Mouse (Mus musculus): ENCODE results near the gene Fam120b.
A peak's percentile ranks its signal among the peaks of the same experiment; 100 is the strongest.

Fam120b gene

GRCm38 (mm10) chr17:15395997-15396675 is at the start of gene Fam120b:
Gene Fam120b, plus strand, starts transcription at chr17:15396202.
- peak; percentile 97 for DNase-seq

DNA sequence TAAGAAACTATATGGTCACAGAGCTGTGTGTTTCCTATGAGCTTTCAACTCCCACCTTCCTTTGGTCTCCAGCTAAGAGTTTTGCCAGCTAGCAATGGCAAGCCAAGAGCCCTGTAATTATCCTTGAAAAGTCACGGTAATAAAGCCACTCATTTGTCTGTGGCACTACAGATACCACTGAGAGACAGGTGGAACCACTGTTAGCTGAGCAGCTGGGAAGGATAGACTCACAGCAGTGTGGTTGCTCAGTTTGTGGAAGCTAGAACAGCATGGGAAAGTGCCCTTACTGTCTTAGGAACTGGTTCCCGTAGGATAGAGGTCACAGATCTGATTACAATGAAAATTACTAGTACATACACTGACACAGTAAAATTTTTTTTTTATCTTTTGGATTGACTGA is 45.9 kb upstream of the Fam120b start:
- no peak for DNase-seq

- no peak for DNase-seq
These were observed 43.0 kb upstream of the Fam120b start for GRCm38 (mm10) chr17:15352869-15353610.

DNA sequence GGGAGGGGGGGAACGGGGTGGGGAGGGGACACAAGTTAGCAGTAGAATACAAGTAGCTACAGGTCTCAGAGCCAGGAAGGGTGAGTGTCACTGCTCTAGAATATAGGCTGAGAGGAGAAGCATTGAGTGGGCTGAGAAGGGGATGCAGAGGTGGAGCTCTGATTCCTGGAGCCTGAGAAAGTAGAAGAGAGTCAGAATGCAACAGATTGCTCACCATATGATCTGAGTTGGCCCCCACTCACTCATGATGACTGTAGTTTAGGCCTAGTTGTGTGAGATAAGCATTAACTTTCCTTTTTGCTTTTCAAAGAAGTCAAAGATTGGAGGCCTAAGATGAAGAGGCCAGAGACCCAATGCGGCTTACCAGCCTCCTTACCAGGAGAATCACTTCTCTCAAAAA is 42.0 kb upstream of the Fam120b start:
- no peak for DNase-seq

DNA sequence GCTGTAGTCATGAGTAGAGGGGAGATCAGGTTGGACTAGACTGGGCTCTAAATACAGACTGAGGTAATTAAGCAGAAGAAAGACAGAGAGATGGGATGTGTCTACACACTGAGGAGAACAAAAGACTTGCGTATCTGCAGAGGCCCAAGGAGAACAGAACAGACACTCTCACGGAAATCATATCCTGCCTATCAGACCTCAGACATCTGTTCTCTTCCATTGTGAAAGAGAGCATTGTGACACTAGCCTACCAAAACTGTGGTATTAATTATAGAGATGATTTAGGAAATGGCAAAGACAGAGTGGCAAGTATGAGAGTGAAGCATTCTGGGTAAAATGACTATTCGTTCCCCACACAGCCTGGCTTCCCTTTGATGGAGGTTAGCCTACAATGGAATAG is 40.9 kb upstream of the Fam120b start:
- no peak for DNase-seq

DNA sequence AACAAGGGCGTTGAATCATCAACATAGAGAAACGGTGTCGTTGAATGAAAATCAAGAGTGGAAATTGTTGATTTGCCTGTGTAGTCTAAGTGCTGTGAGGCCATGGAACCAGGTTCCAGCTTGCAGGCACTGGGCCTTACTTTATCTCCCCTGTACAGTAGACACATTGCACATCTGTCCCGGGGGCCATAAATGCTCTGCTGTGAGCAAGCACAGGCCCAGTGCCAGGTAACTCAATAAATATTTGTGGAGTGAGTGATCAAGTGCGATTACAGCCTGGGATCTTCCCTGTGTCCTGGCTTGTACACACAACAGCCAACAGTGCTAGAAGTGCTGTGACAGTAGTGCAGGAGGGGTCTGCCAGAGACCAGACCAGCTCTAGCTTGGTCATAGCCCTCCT is 39.5 kb upstream of the Fam120b start:
- no peak for DNase-seq

DNA sequence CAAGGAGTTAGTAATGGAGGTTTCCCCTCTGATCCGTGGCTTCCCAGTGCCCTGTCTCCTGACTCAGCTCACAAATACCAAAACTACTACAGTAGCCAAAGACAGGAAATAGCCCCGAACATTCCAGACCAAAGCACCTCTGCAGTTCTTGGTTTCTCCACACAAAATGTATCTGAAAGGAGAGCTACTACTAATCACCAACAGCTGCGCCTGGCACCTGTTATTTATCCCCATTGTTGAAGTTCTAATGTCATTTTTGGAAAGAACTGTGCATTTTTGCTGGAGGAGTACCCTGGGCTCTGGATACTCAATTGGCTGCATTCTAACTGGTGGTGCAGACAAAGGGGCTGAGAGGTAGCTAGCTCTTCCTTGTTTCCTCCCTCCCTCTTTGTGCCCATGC is 38.9 kb upstream of the Fam120b start:
- DNase-seq = no peak

- DNase-seq = no peak
These were observed 32.3 kb upstream of the Fam120b start for GRCm38 (mm10) chr17:15363656-15364055.

DNA sequence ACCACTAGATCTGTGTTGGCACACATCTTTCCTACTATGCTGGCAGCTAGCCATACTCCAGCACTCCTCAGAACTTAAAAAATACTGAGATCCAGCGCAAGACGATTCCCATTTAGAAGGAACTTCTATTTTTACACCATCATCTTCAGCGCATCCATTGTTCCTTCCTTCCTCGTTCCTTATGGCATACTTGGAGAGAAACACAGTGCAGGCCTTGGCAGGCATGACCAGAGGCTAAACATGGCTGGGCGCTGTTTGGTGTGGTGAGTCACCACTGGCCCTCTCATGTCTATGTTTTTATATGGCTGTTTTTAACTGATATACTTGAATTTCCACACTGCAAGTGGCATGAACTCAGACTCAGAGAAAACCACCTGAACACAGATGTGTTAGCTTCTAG is 30.4 kb upstream of the Fam120b start:
- no peak for DNase-seq

DNA sequence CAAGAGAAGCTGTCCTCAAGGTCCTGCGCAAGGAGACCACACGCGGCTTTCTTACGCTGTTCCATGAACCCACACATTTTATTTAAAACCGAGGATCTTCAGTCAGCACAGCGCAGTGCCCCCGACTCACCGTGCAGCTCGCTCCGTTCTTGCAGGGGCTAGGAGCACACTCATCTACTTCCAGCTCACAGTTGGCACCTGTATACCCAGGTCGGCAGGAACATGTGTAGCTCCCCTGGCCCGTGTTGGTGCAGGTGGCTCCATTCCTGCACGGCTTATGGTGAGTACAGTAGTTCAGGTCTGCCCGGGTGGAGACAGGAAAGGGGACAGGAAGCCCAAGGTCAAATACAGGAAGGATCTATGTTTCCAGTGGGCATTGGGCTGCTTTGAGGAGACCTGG is 25.6 kb upstream of the Fam120b start:
- DNase-seq = no peak

- DNase-seq = peak; percentile 93
These were observed 23.8 kb upstream of the Fam120b start for GRCm38 (mm10) chr17:15371967-15372835.

DNA sequence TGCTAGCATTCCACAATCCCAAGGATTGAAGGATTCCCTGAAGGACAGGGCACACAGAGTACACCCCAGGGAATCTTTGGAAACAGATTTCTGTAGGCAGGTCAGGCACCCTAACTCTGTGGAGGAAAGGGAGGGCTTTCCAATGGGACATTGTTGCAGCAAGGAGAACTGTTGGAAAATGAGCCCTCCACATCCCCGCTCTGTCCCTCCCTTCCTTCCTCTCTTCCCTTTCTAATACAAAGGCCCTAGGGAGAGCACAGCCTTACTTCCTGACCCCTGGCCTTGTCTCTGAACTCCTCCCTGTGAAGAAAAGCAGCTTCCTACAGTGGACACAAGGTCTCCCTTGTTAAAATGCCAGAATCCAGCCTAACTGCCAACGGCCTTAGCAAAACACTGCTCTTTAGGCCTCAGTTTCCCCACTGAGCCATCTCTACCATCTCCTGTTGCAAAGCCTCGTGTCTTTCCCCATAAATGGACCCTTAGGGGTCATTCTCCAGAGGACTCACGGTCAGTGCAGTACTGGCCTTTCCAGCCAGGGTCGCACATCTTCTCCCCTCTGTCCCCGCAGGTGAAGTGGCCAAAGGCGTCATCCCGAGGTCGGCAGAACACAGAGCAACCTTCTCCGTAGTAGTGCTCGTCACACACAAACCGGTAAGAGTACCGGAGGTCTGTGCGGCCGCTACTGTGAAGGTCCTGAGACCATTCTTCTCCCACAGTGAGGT is 22.9 kb upstream of the Fam120b start:
- no peak for DNase-seq

GRCm38 (mm10) chr17:15374321-15375141 is 21.5 kb upstream of the Fam120b start:
- peak; percentile 49 for DNase-seq

DNA sequence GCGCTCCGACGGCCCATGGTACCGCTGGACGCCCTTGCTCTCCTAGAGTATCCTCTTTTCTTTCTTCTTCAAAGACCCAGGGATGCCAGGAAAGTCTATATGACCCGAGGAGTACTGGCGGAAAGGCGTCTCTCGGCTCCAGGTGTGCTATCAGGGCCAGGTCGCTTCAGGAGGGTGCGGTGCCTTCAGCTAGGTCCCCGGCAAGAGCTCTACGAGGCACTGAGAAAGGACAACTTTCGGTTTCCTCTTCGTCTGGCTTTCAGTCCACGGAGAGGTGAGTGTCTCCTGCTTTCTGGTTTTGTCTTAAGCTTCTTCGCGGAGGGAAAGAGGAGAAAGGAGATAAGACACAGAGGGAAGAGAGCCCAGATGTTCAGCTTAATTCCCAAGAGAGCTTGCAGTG is 20.8 kb upstream of the Fam120b start:
- no peak for DNase-seq

GRCm38 (mm10) chr17:15375701-15376493 is 20.1 kb upstream of the Fam120b start:
- DNase-seq = peak; percentile 95

DNA sequence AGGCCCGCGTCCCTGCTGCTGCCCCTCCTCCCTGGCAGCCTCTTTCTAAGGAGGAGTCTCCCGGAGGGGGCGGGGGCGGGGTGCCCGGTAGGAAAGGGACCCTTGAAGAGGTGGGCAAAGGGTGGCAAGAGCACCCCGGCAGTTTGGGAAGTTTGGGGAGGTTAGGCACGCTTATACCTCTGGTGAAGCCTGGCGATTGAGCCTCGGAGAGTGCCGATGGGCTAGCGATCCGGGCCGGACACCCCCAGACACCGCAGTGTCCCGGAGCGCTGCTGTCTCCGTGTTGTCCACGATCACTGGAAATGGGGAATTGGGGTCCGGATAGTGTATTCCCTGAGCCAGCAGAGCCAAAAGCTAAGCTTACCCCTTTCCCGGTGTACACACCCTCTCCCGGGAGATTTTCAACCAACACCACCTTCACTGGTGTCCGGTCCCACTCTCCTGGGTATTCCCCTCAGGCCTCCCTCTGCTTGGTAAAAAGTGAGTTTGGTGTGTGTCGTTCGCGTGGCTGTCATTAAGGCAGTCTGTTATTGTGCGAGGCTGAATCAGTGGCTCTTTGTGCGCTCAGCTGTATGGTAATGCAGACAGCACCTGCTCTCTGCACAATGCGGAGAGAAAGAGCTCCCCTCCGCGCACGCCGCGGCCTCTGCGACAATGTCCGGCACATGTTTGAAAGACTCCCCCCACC is 19.4 kb upstream of the Fam120b start, which contains the start of gene Dll1:
Gene Dll1 (minus strand): TSS at position 379 of the 688 bp plus-strand sequence.
- DNase-seq = peak; percentile 92

DNA sequence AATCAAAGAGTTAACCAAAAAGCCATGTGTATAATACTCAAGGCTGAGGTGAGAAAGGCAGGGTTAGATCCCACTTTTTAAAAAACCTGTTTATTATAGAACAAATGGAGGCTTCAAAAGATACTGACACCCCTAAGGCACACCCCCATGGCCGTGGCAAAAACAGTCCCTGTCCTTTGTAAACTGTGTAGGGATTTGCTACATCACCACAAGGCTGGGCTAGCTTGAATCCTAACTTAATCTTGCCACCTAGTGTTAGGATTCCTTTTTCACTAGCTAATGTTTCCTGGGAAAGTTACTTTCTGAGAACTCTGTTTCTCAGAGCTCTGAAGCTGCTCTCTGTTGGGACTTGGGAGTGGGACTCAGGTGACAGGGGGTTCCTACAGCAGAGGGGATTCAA is 18.1 kb upstream of the Fam120b start:
- peak; percentile 67 for DNase-seq

- peak; percentile 63 for DNase-seq
These were observed 17.4 kb upstream of the Fam120b start for GRCm38 (mm10) chr17:15378413-15379109.

GRCm38 (mm10) chr17:15379741-15380526 is 16.1 kb upstream of the Fam120b start:
- no peak for DNase-seq
